Mouse (Mus musculus) G1E (cell line): Measurements from ENCODE around the gene C1qtnf1. TPM values are rescaled to one million over a fixed set of nuclear protein-coding genes. Genes with fewer than 3 reads are reported as not detected.

ENCODE experiments used
- ATAC-seq: 2 replicates; pipeline ENCODE4 v1.8.0; 2016; ENCODE audit warnings: mild to moderate bottlenecking; ENCODE audit not compliant: insufficient number of reproducible peaks, poor library complexity, low FRiP score, severe bottlenecking; ENCODE audit errors: extremely low read depth
- DNase-seq: peaks from one replicate; pipeline ENCODE4 v3.0.0; 2012; ENCODE audit warnings: low spot score
- H3K27me3 ChIP-seq: 2 replicates; pipeline ENCODE4 v1.6.1; 2012; ENCODE audit warnings: mild to moderate bottlenecking, low read length, inconsistent platforms; ENCODE audit not compliant: insufficient read depth
- H3K36me3 ChIP-seq: replicated peaks from 2 replicates; pipeline ENCODE3; 2012; ENCODE audit warnings: mild to moderate bottlenecking, inconsistent platforms
- H3K4me1 ChIP-seq: 2 replicates; pipeline ENCODE4 v1.6.1; 2012; ENCODE audit warnings: low read depth, low read length, inconsistent platforms, mixed read lengths; ENCODE audit not compliant: insufficient read depth
- H3K4me3 ChIP-seq: 2 replicates; pipeline ENCODE4 v1.5.1; 2012; ENCODE audit warnings: low read depth, mild to moderate bottlenecking, inconsistent platforms, low read length, moderate library complexity, mixed read lengths
- H3K9me3 ChIP-seq: replicated peaks from 2 replicates; pipeline ENCODE4 v1.6.1; 2012; ENCODE audit warnings: inconsistent platforms
- CTCF ChIP-seq: IDR thresholded peaks from 2 replicates; pipeline ENCODE4 v1.5.1; 2012; ENCODE audit warnings: low read depth, low read length, inconsistent platforms, mixed read lengths
- GATA1 ChIP-seq: IDR thresholded peaks from 2 replicates; pipeline ENCODE4 v1.6.1; 2012; ENCODE audit warnings: borderline replicate concordance, low read length, inconsistent platforms, mixed read lengths
- GATA2 ChIP-seq: IDR thresholded peaks from 2 replicates; pipeline ENCODE4 v1.6.1; 2012; ENCODE audit warnings: low read depth, low read length, inconsistent platforms, borderline replicate concordance
- POLR2AphosphoS5 ChIP-seq: IDR thresholded peaks from 2 replicates; pipeline ENCODE4 v1.6.1; 2012; ENCODE audit warnings: low read depth, low read length, inconsistent platforms; ENCODE audit not compliant: insufficient replicate concordance
- TAL1 ChIP-seq: conservative IDR thresholded peaks from 2 replicates; pipeline ENCODE4 v1.6.1; 2012; ENCODE audit warnings: low read depth, low read length, inconsistent platforms, mixed read lengths
- polyA plus RNA-seq: library from polyadenylated mRNA; stranded (reverse); fragments of >175 nt; gene quantifications from 2 replicates; pipeline ENCODE4 v1.2.3, GENCODE M21; 2012
- total RNA-seq, 2 experiments: library from RNA; stranded (forward) in 1 of 2; stranded (reverse) in 1 of 2; fragments of 200-1000 nt in 1 of 2; fragments of >200 nt in 1 of 2; fragmentation: Nextera tagmentation in 1 of 2; gene quantifications; 2 replicates each; pipeline ENCODE4 v1.2.3; 2014 to 2017

C1qtnf1 gene
- total and polyA plus RNA-seq, 3 experiments: 0.11 TPM; not detected in 2

DNA sequence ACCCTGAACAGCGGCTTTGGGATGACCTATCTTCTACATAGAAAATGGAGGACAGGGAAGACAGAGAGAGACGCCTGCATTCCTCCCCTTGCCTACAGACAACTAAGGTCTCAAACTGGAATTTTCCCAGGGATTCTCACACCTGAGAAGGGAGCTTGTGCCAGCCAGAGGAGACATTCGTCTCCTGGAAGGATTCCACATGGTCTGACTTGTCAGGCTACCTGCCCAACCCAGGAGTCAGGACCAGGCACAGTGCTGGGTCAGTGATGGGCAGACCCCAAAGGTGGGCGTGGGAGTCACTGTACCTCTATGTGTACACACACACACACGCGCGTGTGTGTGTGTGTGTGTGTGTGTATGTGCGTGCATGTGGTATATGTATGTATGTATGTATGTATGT is 22.7 kb upstream of the C1qtnf1 start:
- H3K4me1 ChIP-seq: peaks cover 32% of the 10 kb centered on the region
- peaks cover 58% of the 10 kb centered on the region for H3K36me3 ChIP-seq

DNA sequence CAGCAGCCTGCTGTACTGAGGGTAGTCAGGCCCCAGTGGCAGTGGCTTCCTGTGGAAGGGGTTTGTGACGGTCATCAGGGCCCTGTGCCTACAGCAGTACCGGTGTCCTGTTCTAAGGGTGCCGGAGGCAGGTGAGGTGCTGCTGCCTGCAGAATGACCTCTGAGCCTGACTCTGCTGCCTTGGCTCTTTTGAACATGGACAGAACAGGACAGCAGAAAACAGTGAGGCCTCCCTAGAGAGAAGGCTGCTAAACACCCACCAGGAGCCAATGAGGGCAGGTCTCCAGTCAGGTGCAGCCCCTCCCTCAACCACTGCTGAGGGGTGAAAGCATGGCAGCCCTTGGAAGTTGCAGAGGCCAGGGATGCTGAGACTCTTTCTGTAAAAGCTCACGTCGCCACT is 21.5 kb upstream of the C1qtnf1 start:
- Histone ChIP-seq H3K9me3 (no peaks in the 10 kb centered on the region), H3K36me3 (peaks cover 70% of the 10 kb centered on the region), H3K27me3 (no peaks in the 10 kb centered on the region), H3K4me3 (no peak overlapping the region), H3K4me1 (peaks cover 20% of the 10 kb centered on the region)
- no peak for TF ChIP-seq POLR2AphosphoS5
- TF ChIP-seq TAL1: no peak
- TF ChIP-seq GATA2: no peak
- DNase-seq (no peak), ATAC-seq (no peak)

More for the DNA sequence above, 22.7 kb upstream of the C1qtnf1 start:
- ATAC-seq: no peak
- Histone ChIP-seq H3K4me3 (no peak overlapping the region), H3K27me3 (no peaks in the 10 kb centered on the region), H3K9me3 (no peaks in the 10 kb centered on the region)
- DNase-seq: no peak
- TF ChIP-seq TAL1: no peak
- TF ChIP-seq POLR2AphosphoS5: no peak
- TF ChIP-seq CTCF: no peak
- TF ChIP-seq GATA2: no peak

DNA sequence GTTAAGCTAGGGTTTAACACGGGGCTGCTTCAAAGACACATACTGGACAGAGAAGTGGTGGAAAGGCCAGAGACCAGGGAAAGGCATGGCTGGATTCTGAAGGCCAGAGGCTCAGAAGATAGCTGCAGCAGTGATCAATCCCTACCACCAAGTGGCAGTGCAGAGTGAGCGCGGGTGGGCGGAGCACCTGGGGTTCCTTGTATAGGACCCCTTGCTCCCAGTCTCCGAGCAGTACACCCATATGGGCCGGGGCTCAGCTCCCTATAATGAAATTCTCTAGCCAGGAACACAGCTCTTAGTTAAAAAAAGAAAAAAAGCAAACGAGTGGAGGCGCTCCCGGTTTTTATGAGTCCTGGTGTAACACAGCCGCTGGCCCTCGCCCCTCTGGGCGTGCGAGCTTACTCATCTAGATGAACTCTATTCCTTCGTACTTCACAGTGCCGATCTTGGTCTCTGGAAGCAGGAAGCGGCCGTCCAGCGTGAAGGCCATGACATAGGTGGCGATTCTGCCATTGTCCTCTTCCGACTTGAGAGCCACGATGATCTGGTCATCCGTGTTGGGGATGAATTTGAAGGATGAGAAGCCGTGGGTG is 20.6 kb upstream of the C1qtnf1 start:
- no peaks in the 10 kb centered on the region for H3K9me3 ChIP-seq
- no peak overlapping the region for H3K4me3 ChIP-seq
- H3K4me1 ChIP-seq: peaks cover 13% of the 10 kb centered on the region
- TF ChIP-seq GATA1: no peak
- TF ChIP-seq GATA2: no peak
- TF ChIP-seq CTCF: no peak
- TF ChIP-seq TAL1: no peak
- no peak for TF ChIP-seq POLR2AphosphoS5
- DNase-seq: no peak
- no peak for ATAC-seq
- peaks cover 79% of the 10 kb centered on the region for H3K36me3 ChIP-seq
- H3K27me3 ChIP-seq: no peaks in the 10 kb centered on the region

DNA sequence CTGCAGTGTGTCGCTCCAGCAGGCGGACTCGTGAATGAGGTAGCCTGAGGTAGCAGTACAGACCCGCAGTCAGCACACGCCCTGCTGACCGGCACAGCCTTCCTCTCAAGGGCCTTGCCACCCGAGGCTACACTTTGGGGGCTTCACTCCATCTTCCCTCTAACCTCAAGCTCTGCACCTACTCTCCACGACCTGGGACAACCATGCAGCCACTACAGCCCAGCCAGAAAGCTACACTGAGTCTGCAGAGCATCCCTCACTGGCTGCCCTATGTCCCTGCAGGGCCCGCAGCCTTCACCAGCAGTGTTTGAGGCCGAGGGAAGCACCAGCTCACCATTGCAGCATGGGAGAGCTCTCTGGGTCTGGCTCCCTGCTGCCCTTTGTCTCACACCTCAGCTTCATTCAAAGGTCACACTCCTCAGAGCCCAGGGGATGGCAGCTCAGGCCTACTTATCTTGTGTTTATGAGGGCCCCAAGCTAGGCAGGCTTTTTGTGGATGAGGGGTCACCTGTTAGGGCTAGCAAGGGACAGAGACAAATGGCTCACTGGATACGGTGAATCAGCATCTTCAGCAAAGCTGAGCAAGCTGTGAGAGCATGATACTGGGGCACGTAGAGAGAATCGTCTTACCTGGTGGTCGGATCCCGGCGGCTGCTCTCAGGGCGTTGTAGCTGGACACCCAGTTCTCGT is 19.8 kb upstream of the C1qtnf1 start:
- TF ChIP-seq GATA1: no peak
- TF ChIP-seq POLR2AphosphoS5: no peak
- TF ChIP-seq CTCF: no peak
- TF ChIP-seq TAL1: no peak
- TF ChIP-seq GATA2: no peak
- DNase-seq: no peak
- peaks cover 87% of the 10 kb centered on the region for H3K36me3 ChIP-seq

DNA sequence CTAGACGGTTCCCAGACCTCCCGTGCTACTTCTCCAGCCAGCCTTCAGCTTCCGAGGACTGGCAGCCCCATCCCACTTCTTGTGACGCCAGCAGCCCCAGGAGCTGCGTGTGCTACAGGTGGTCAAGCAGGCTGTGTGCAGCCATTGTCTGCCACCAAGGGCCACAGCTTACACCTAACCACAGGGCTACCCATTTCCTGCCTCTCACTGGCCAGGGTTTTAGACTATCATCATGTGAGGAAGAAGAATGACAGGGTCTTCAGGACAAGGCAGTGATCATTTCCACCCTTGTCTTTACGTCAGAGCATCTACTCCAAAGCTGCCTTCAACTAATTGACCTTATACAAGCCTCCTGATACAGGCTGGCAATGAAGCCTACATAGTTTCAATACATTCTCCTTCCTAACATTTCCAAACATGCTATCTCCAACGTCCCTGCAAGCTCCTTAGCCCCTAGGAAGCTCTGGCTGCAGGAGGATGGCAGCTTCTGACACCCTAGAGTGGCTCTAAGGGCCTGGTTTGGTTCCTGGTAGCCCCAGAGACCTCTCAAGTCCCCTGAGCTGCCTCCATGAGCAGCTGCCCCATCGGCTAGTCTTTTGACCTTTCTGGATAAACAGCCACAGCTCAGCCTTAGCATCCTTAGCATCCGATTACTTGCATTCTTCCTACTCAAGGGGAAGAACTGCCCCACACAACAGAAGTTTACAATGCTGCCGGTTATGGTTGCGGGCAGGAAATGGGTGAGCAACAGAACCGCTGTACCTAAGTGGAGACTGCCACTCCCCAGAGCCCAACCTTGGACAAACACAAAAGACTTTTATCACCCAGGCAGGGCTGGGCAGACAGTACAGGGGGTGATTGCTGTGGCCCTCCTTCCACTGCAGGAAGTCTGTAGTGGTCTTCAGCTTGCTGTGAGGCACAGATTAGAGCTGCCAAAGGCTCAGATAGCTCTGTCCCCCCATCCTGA is 18.6 kb upstream of the C1qtnf1 start:
- H3K27me3 ChIP-seq: no peaks in the 10 kb centered on the region
- DNase-seq (no peak), ATAC-seq (no peak)
- no peak overlapping the region for H3K4me3 ChIP-seq
- peaks cover 96% of the 10 kb centered on the region for H3K36me3 ChIP-seq
- H3K9me3 ChIP-seq: no peaks in the 10 kb centered on the region
- peaks cover 8% of the 10 kb centered on the region for H3K4me1 ChIP-seq
- TF ChIP-seq TAL1 (no peak), CTCF (no peak), GATA2 (no peak), POLR2AphosphoS5 (no peak), GATA1 (no peak)

More for the DNA sequence above, 19.8 kb upstream of the C1qtnf1 start:
- ATAC-seq: no peak
- no peaks in the 10 kb centered on the region for H3K27me3 ChIP-seq
- H3K4me1 ChIP-seq: peaks cover 13% of the 10 kb centered on the region
- H3K4me3 ChIP-seq: no peak overlapping the region
- no peaks in the 10 kb centered on the region for H3K9me3 ChIP-seq

DNA sequence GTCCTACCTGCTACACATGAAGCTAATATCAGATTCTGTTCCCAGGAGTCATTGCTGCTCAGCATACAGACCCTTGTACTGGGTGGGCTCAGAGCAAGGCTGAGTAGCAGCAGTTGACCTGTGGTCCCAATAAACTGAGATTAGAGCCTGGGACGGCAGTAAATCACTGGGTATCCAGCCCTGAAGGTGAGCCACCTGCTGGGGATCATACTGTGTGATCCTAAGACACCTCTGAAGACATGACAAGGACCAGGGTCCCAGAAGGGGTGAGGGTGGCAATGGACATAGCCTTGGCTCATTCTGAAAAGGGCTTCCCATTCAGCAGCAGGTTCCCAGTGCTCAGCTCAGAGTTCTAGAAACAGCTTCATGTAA is 17.9 kb upstream of the C1qtnf1 start:
- ATAC-seq: no peak
- H3K36me3 ChIP-seq: peaks cover 99% of the 10 kb centered on the region
- H3K9me3 ChIP-seq: no peaks in the 10 kb centered on the region
- peaks cover under 1% of the 10 kb centered on the region for H3K4me1 ChIP-seq
- no peak overlapping the region for H3K4me3 ChIP-seq
- no peak for DNase-seq
- no peaks in the 10 kb centered on the region for H3K27me3 ChIP-seq
- TF ChIP-seq GATA1 (no peak), CTCF (no peak), TAL1 (no peak), POLR2AphosphoS5 (no peak), GATA2 (no peak)
